Mouse (Mus musculus) limb, embryonic 14.5 days (tissue): ENCODE results near the gene Vezf1. TPM values are rescaled to one million over a fixed set of nuclear protein-coding genes. Genes with fewer than 3 reads are reported as not detected.

Experiments
- ATAC-seq: fragments of 200-750 bp; cut with Nextera tagmentation; 2 replicates; pipeline ENCODE4 v1.8.0; 2017; ENCODE audit warnings: low read depth, moderate number of reproducible peaks, moderate TSS enrichment; ENCODE audit not compliant: low FRiP score
- DNase-seq: peaks from one replicate; pipeline ENCODE4 v3.0.0-alpha.2; 2015; ENCODE audit warnings: low spot score
- H3K27ac ChIP-seq: fragments of 300-500 bp; sonication (generic); replicated peaks from 2 replicates; pipeline ENCODE4 v1.5.1; 2014; ENCODE audit warnings: low read depth, mild to moderate bottlenecking, low read length, moderate library complexity, mixed read lengths
- H3K27me3 ChIP-seq: fragments of 300-500 bp; sonication (generic); 2 replicates; pipeline ENCODE4 v1.6.1; 2014; ENCODE audit warnings: low read length, mixed read lengths; ENCODE audit not compliant: control insufficient read depth, insufficient read depth
- H3K36me3 ChIP-seq: fragments of 300-500 bp; sonication (generic); 2 replicates; pipeline ENCODE4 v1.6.1; 2014; ENCODE audit warnings: mild to moderate bottlenecking, low read length, moderate library complexity, mixed read lengths; ENCODE audit not compliant: control insufficient read depth, insufficient read depth
- H3K4me1 ChIP-seq: fragments of 300-500 bp; sonication (generic); 2 replicates; pipeline ENCODE4 v1.6.1; 2014; ENCODE audit warnings: antibody characterized with exemption, low read length, mixed read lengths; ENCODE audit not compliant: control insufficient read depth, insufficient read depth
- H3K4me2 ChIP-seq: fragments of 300-500 bp; sonication (generic); replicated peaks from 2 replicates; pipeline ENCODE4 v1.6.1; 2014; ENCODE audit warnings: low read depth, mild to moderate bottlenecking, low read length, moderate library complexity; ENCODE audit not compliant: severe bottlenecking
- H3K4me3 ChIP-seq: fragments of 300-500 bp; sonication (generic); replicated peaks from 2 replicates; pipeline ENCODE4 v1.5.1; 2014; ENCODE audit warnings: low read length
- H3K9ac ChIP-seq: fragments of 300-500 bp; sonication (generic); 2 replicates; pipeline ENCODE4 v1.6.1; 2014; ENCODE audit warnings: mild to moderate bottlenecking, low read depth, low read length, moderate library complexity; ENCODE audit not compliant: severe bottlenecking
- H3K9me3 ChIP-seq: fragments of 300-500 bp; sonication (generic); 2 replicates; pipeline ENCODE4 v1.6.1; 2016; ENCODE audit warnings: low read length; ENCODE audit not compliant: control insufficient read depth
- POLR2A ChIP-seq: fragments of 200-500 bp; IDR thresholded peaks from 2 replicates; pipeline ENCODE4 v1.8.0; 2012; ENCODE audit warnings: inconsistent platforms, mild to moderate bottlenecking, moderate library complexity, borderline replicate concordance; ENCODE audit not compliant: insufficient read depth, insufficient read length; ENCODE audit errors: extremely low read depth
- WGBS: fragments of 180-500 bp; shearing (Covaris S2); extraction: QIAGEN DNeasy Blood & Tissue Kit; methylation state at CpG from one replicate; pipeline ENCODE4 v1.1.7; 2014; 5-methylcytosine and 5-hydroxymethylcytosine counted together
- polyA plus RNA-seq, 2 experiments: library from polyadenylated mRNA; depleted of rRNA in 1 of 2; stranded (reverse) in 1 of 2; unstranded in 1 of 2; fragments of >200 nt; fragmentation: Nextera tagmentation in 1 of 2; extraction: Ambion mirVana in 1 of 2; gene quantifications; 2 replicates each; pipeline versions ENCODE4 v1.2.1 to v1.2.3; 2012 to 2014

The Vezf1 gene
- polyA plus RNA-seq, 2 experiments = 35.3 to 42.7 TPM

DNA sequence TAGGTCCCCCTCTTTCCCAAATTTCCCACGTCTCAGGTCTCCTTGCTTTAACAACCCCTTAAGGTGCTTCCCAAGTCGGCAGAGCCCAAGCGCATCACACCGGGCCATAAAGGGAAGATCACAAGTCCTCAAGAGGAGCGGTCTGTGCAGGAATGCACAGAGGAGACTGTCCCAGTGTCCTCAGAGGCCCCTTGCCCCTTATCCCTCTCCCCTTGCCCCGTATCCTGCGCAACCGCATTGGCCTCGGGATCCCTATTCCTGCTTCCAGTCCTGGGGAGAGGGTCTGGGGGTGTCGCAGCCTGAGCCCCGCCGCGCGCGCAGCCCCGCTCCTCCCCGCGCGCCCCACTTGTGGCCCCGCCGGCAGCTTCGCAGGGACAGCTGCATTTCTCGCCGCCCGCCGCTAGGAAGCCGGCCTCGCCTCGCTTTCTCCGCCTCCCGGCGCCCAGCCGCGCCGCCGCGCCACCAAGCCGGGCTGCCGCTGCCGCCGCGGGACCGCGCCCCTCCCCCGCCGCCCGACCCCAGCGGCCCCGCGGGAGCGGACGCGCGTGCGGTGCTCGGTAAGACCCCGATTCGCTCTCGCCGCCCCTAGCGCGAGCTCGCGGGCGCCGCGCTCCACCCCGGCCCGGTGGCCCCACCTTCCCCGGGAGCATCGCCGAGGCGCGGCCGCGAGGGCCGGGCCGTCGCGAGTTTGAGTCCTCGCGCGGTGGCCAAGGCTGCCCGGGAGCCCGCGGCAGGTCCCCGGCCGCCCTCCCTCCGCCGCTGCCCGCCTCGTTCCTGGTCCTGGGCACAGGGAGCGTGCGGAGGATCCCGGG is 30.9 kb downstream of the Vezf1 start:
- no peaks in the 10 kb centered on the region; the same call in 1 of the 2 replicates for H3K36me3 ChIP-seq
- H3K9ac ChIP-seq = peak overlapping the region; percentile 96
- peaks cover 28% of the 10 kb centered on the region for H3K4me1 ChIP-seq
- under 1% methylated on average over 30 of the region's 95 CpGs for WGBS
- H3K4me3 ChIP-seq = peak overlapping the region; percentile 83
- peak overlapping the region; percentile 86 for H3K4me2 ChIP-seq
- no peaks in the 10 kb centered on the region for H3K9me3 ChIP-seq
- peak; percentile 68 for ATAC-seq
- peak overlapping the region; percentile 89 for H3K27ac ChIP-seq
- peak; percentile 56 for DNase-seq
- TF ChIP-seq POLR2A = no peak
- 0 out of 2 replicates have a peak, but pooled peaks cover 10% of the 10 kb centered on the region for H3K27me3 ChIP-seq

DNA sequence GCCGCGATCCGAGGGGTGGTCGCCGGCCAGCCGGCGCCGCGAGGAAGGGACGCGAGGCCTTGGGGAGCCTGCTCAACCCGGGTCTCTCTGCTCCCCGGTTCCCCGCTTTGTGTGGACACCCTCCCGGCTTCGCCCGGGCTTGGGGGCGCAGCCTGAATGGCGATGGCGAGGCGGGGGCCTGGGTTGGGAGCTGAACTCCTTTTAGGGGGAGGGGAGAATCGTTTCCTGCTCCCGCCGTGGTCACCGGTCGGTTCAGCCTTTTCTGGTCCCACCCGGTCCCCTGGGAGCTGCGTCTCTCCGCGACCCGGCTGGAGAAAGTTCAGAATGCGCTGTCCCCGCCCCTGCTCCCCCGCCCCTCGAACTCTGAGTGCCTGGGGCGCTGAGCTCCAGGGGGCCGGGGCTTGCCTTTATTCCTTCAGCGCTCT is 31.5 kb downstream of the Vezf1 start:
- peak overlapping the region; percentile 83 for H3K4me3 ChIP-seq
- peak; percentile 55 for DNase-seq
- no peaks in the 10 kb centered on the region; the same call in 1 of the 2 replicates for H3K36me3 ChIP-seq
- H3K27ac ChIP-seq = peak overlapping the region; percentile 89
- H3K27me3 ChIP-seq = 0 out of 2 replicates have a peak, but pooled peaks cover 10% of the 10 kb centered on the region
- 0% methylated on average over 12 of the region's 38 CpGs for WGBS
- H3K4me1 ChIP-seq = peaks cover 28% of the 10 kb centered on the region
- peak overlapping the region; percentile 86 for H3K4me2 ChIP-seq
- H3K9me3 ChIP-seq = no peaks in the 10 kb centered on the region
- peak; percentile 35 for ATAC-seq
- peak overlapping the region; percentile 96 for H3K9ac ChIP-seq
- TF ChIP-seq POLR2A = no peak

DNA sequence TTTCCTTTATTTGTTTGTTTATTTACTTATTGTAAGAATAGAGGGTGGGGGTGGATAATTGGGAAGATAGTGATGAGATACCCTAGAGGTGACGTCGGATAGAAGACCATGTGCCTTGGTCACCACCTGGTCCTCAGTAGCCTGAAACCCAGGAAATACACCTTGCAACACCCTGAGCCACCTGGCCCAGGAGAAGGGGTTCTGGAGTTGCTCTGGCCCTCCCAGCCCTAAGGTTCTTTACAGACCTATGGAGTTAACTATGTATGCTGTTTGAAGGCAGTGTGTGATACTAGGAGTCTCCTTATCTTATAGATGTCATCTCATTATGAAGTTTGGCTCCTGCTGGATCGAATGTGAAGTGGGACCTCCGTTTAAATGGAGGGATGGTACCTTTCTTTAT is 32.1 kb downstream of the Vezf1 start:
- no peak for ATAC-seq
- Histone ChIP-seq H3K27ac (no peak overlapping the region), H3K4me3 (peak overlapping the region; percentile 83), H3K4me1 (peaks cover 28% of the 10 kb centered on the region), H3K9ac (peak overlapping the region; percentile 96; the same call in 1 of the 2 replicates), H3K9me3 (no peaks in the 10 kb centered on the region), H3K27me3 (0 out of 2 replicates have a peak, but pooled peaks cover 10% of the 10 kb centered on the region), H3K36me3 (no peaks in the 10 kb centered on the region; the same call in 1 of the 2 replicates), H3K4me2 (peak overlapping the region; percentile 86)
- DNase-seq = no peak
- TF ChIP-seq POLR2A = no peak
- WGBS = 45% methylated on average over 4 of the region's 4 CpGs

DNA sequence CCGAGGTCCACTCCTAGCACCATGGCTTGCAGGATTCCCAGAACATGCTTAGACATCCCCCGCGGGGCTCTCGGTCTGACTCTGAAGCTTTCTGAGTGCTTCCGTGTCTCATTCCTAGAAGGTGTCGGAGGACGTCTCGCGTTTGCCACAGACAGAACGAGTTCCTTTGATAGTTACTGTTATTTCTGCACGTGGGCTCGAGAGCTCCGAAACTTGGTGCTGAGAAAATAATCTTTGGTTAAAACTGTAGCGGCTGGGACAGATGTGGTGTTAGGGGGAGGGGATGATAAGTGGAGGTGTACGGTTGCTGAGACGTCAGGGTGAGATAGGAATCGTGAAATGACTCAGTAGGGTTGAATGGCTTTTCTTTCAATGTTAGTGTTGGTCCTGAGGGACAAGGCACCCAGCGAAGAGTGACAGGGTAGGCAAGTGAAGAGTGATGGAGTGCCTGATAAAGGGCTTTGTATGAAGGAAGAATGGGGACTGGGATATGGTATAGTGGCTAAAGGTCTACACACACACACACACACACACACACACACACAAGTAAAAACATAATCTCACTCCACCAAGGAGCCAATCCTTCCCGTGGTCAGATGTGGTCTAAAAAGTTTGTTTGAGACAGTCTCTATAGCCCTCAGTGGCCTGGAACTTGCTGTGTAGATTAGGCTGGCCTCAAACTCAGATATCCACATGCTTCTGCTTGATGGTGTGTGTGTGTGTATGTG is 35.3 kb downstream of the Vezf1 start:
- no peaks in the 10 kb centered on the region for H3K27me3 ChIP-seq
- no peaks in the 10 kb centered on the region for H3K9me3 ChIP-seq
- TF ChIP-seq POLR2A = no peak
- ATAC-seq (no peak), DNase-seq (no peak)
- 89% methylated on average over 19 of the region's 19 CpGs for WGBS
- H3K4me3 ChIP-seq = no peak overlapping the region
- H3K27ac ChIP-seq = no peak overlapping the region
- H3K4me2 ChIP-seq = no peak overlapping the region
- no peaks in the 10 kb centered on the region; the same call in 1 of the 2 replicates for H3K36me3 ChIP-seq
- H3K4me1 ChIP-seq = peaks cover 12% of the 10 kb centered on the region; the same call in 1 of the 2 replicates
- H3K9ac ChIP-seq = no peak overlapping the region
